ENCODE assay signal across 16 mouse cellular contexts in genomic region chr12:30254581-30254980, GRCm38 (mm10).
"Had no signal": no experiment of that assay in that cellular context is flagged by ENCODE, and none has a peak within 500 bp of the region (broad histone marks: within the 10 kb centered on the region; RNA-seq: fewer than 3 reads in every experiment).

No protein-coding gene starts in this region.

- H3K4me1 ChIP-seq: liver, embryonic 13.5 days; neural tube, embryonic 12.5 days; neural tube, embryonic 15.5 days; stomach, embryonic 15.5 days had no signal

- H3K4me2 ChIP-seq: liver, embryonic 13.5 days; neural tube, embryonic 12.5 days; neural tube, embryonic 15.5 days; stomach, embryonic 15.5 days had no signal

- H3K27me3 ChIP-seq: liver, embryonic 13.5 days; neural tube, embryonic 12.5 days; neural tube, embryonic 15.5 days; stomach, embryonic 15.5 days had no signal

- H3K4me3 ChIP-seq: layer of hippocampus, adult 2 months; liver, embryonic 13.5 days; neural tube, embryonic 12.5 days; neural tube, embryonic 15.5 days; stomach, embryonic 15.5 days had no signal

- DNase-seq: kidney, adult 2 months; kidney, postnatal 25 days; layer of hippocampus, adult 9-11 months; liver, embryonic 13.5 days; lung, adult 2 months; lung, postnatal 14 days; lung, postnatal 4 days; right cerebral cortex, postnatal 14 days; spleen, adult 18-20 months; thymus, postnatal 25 days had no signal

- H3K9me3 ChIP-seq: liver, embryonic 13.5 days; neural tube, embryonic 12.5 days; neural tube, embryonic 15.5 days; stomach, embryonic 15.5 days had no signal

- H3K27ac ChIP-seq: kidney, postnatal 0 days; layer of hippocampus, adult 2 months; liver, embryonic 13.5 days; neural tube, embryonic 12.5 days; neural tube, embryonic 15.5 days; stomach, embryonic 15.5 days had no signal

- ATAC-seq: intestine, postnatal 0 days had no signal

- H3K36me3 ChIP-seq: liver, embryonic 13.5 days; neural tube, embryonic 12.5 days; neural tube, embryonic 15.5 days; stomach, embryonic 15.5 days had no signal

- H3K9ac ChIP-seq: liver, embryonic 13.5 days; neural tube, embryonic 12.5 days; neural tube, embryonic 15.5 days; stomach, embryonic 15.5 days had no signal
